Mouse (Mus musculus): Measurements from ENCODE around the gene Tkt. TPM values are rescaled to one million over a fixed set of nuclear protein-coding genes. Genes with fewer than 3 reads are reported as not detected.

Gene Tkt
- polyA plus RNA-seq, 1 experiment = 219 TPM

DNA sequence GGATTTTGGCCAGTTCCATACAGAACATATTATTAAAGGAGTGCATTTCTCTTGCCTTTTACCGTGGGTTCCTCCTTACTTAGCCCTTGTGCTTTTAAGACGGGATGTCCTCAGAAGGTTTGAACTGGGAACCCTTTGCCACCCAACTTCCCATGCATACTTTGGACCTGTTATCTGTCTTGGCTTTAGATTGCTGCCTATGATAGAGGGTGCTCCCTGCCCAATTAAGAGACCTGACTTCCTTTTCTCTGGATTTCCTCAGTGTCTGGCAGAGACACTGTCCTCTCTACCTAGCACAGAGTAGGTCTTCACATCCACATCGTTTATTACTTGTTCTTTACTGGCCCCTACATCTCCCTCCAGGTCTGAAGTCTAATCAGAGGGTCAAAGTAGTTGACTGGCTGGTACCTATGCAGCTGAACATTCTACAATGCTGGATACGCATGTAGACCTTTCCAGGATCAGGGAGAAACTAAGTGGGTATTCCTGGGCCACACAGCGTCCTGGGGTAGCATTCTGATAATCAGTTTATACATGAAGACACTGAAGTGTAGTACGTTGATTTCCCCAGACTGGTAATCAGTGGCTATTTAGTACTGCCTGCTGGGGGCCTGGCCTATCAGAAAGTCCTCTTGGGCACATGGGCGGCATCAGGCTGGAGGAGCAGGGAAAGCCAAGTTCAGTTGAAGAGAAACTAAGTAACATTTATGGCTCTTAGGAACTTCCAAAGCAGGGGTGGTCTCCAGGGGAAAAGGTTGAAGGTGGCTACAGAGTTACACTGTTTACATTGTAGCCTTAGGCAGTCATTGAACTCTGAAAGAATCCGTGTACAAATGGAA, 2.3 kb downstream of the Tkt start:
- H3K4me1 ChIP-seq (ENCODE audit: control insufficient read depth, insufficient read depth, low read length) = peaks cover 24% of the 10 kb centered on the region
- TF ChIP-seq CTCF (IDR thresholded peaks at IDR 0.05; ENCODE audit: insufficient read depth, low read depth, low read length) (no peak), POLR2A (IDR thresholded peaks at IDR 0.05; ENCODE audit: insufficient read depth, low read depth, low read length) (no peak)
- no peak overlapping the region for H3K27ac ChIP-seq (ENCODE audit: insufficient read depth, low read depth, low read length)
- 46% methylated on average over 8 of the region's 8 CpGs for WGBS
- H3K4me3 ChIP-seq (ENCODE audit: insufficient read depth, low read depth, low read length) = no peak overlapping the region

- no peak for TF ChIP-seq CTCF (IDR thresholded peaks at IDR 0.05; ENCODE audit: insufficient read depth, low read depth, low read length)
- no peak for TF ChIP-seq POLR2A (IDR thresholded peaks at IDR 0.05; ENCODE audit: insufficient read depth, low read depth, low read length)
- H3K4me1 ChIP-seq (ENCODE audit: control insufficient read depth, insufficient read depth, low read length) = peaks cover 26% of the 10 kb centered on the region
- 34% methylated on average over 5 of the region's 5 CpGs for WGBS
- no peak overlapping the region for H3K27ac ChIP-seq (ENCODE audit: insufficient read depth, low read depth, low read length)
- no peak overlapping the region for H3K4me3 ChIP-seq (ENCODE audit: insufficient read depth, low read depth, low read length)
Measured at GRCm38 (mm10) chr14:30551509-30551908, 3.4 kb downstream of the Tkt start.

GRCm38 (mm10) chr14:30551981-30552380, 3.8 kb downstream of the Tkt start:
- TF ChIP-seq CTCF (IDR thresholded peaks at IDR 0.05; ENCODE audit: insufficient read depth, low read depth, low read length) = no peak
- no peak for TF ChIP-seq POLR2A (IDR thresholded peaks at IDR 0.05; ENCODE audit: insufficient read depth, low read depth, low read length)
- WGBS = 86% methylated on average over 2 of the region's 2 CpGs

GRCm38 (mm10) chr14:30553185-30553584, 5.0 kb downstream of the Tkt start:
- peaks cover 28% of the 10 kb centered on the region for H3K4me1 ChIP-seq (ENCODE audit: control insufficient read depth, insufficient read depth, low read length)
- no peak for TF ChIP-seq POLR2A (IDR thresholded peaks at IDR 0.05; ENCODE audit: insufficient read depth, low read depth, low read length)
- TF ChIP-seq CTCF (IDR thresholded peaks at IDR 0.05; ENCODE audit: insufficient read depth, low read depth, low read length) = no peak
- H3K27ac ChIP-seq (ENCODE audit: insufficient read depth, low read depth, low read length) = no peak overlapping the region
- 52% methylated on average over 4 of the region's 4 CpGs for WGBS
- no peak overlapping the region for H3K4me3 ChIP-seq (ENCODE audit: insufficient read depth, low read depth, low read length)

More at GRCm38 (mm10) chr14:30551981-30552380, 3.8 kb downstream of the Tkt start:
- H3K4me1 ChIP-seq (ENCODE audit: control insufficient read depth, insufficient read depth, low read length) = peaks cover 27% of the 10 kb centered on the region
- H3K27ac ChIP-seq (ENCODE audit: insufficient read depth, low read depth, low read length) = no peak overlapping the region
- no peak overlapping the region for H3K4me3 ChIP-seq (ENCODE audit: insufficient read depth, low read depth, low read length)

- H3K4me1 ChIP-seq (ENCODE audit: control insufficient read depth, insufficient read depth, low read length) = peaks cover 32% of the 10 kb centered on the region
- 53% methylated on average over 2 of the region's 2 CpGs for WGBS
- no peak overlapping the region for H3K27ac ChIP-seq (ENCODE audit: insufficient read depth, low read depth, low read length)
Measured at GRCm38 (mm10) chr14:30556651-30557050, 8.5 kb downstream of the Tkt start.

GRCm38 (mm10) chr14:30557730-30558129, 9.6 kb downstream of the Tkt start:
- WGBS = 54% methylated on average over 9 of the region's 9 CpGs
- TF ChIP-seq POLR2A (IDR thresholded peaks at IDR 0.05; ENCODE audit: insufficient read depth, low read depth, low read length) (no peak), CTCF (IDR thresholded peaks at IDR 0.05; ENCODE audit: insufficient read depth, low read depth, low read length) (no peak)
- peaks cover 32% of the 10 kb centered on the region for H3K4me1 ChIP-seq (ENCODE audit: control insufficient read depth, insufficient read depth, low read length)
- no peak overlapping the region for H3K27ac ChIP-seq (ENCODE audit: insufficient read depth, low read depth, low read length)
- no peak overlapping the region for H3K4me3 ChIP-seq (ENCODE audit: insufficient read depth, low read depth, low read length)

More at GRCm38 (mm10) chr14:30556651-30557050, 8.5 kb downstream of the Tkt start:
- no peak overlapping the region for H3K4me3 ChIP-seq (ENCODE audit: insufficient read depth, low read depth, low read length)
- TF ChIP-seq POLR2A (IDR thresholded peaks at IDR 0.05; ENCODE audit: insufficient read depth, low read depth, low read length) (no peak), CTCF (IDR thresholded peaks at IDR 0.05; ENCODE audit: insufficient read depth, low read depth, low read length) (no peak)

DNA sequence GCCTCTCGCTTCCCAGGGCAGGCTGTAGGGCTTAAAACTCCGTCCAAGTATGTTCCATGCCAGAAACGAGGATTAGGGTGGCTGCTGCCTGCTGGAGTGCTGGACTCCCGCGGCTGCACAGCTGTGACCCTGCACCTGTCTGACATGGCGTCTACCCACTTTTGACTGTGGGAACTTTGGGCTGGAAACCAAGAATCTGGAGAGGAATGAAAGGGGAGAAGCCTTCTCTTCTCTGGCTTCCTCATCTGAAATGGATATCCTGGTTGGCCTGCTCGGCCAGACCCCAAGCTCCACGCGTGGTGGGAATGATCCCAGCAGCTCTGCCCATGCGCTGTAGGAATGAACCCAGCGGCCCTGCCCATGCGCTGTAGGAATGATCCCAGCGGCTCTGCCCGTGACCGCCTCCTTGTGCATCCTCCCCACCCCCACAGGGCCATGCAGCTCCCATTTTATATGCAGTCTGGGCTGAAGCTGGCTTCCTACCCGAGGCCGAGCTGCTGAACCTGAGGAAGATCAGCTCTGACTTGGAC, 11.2 kb downstream of the Tkt start:
- Histone ChIP-seq H3K27ac (ENCODE audit: insufficient read depth, low read depth, low read length) (no peak overlapping the region), H3K4me1 (ENCODE audit: control insufficient read depth, insufficient read depth, low read length) (peaks cover 25% of the 10 kb centered on the region), H3K4me3 (ENCODE audit: insufficient read depth, low read depth, low read length) (no peak overlapping the region)
- 63% methylated on average over 17 of the region's 17 CpGs for WGBS
- TF ChIP-seq POLR2A (IDR thresholded peaks at IDR 0.05; ENCODE audit: insufficient read depth, low read depth, low read length) (no peak), CTCF (IDR thresholded peaks at IDR 0.05; ENCODE audit: insufficient read depth, low read depth, low read length) (no peak)

- Histone ChIP-seq H3K4me1 (ENCODE audit: control insufficient read depth, insufficient read depth, low read length) (peaks cover 25% of the 10 kb centered on the region), H3K4me3 (ENCODE audit: insufficient read depth, low read depth, low read length) (no peak overlapping the region), H3K27ac (ENCODE audit: insufficient read depth, low read depth, low read length) (no peak overlapping the region)
- TF ChIP-seq POLR2A (IDR thresholded peaks at IDR 0.05; ENCODE audit: insufficient read depth, low read depth, low read length) (no peak), CTCF (IDR thresholded peaks at IDR 0.05; ENCODE audit: insufficient read depth, low read depth, low read length) (no peak)
- 81% methylated on average over 13 of the region's 13 CpGs for WGBS
Measured at GRCm38 (mm10) chr14:30560803-30561389, 12.7 kb downstream of the Tkt start.

All from olfactory bulb, adult 2 months (tissue).